Mouse (Mus musculus) limb, embryonic 13.5 days (tissue): Measurements from ENCODE around the gene Nop10. TPM values are rescaled to one million over a fixed set of nuclear protein-coding genes. Genes with fewer than 3 reads are reported as not detected.
"Not testable (repeated sequence)": the region's sequence is repeated elsewhere in the genome, so short reads cannot be mapped to it uniquely, and the experiment has no call there.

Experiments
- ATAC-seq: fragments of 200-750 bp; cut with Nextera tagmentation; 2 replicates; pipeline ENCODE4 v1.8.0; 2017; ENCODE audit warnings: low read depth, moderate number of reproducible peaks, moderate TSS enrichment; ENCODE audit not compliant: low FRiP score
- H3K27ac ChIP-seq: fragments of 300-500 bp; sonication (generic); 2 replicates; pipeline ENCODE4 v1.5.1; 2015; ENCODE audit warnings: inconsistent platforms, mild to moderate bottlenecking, moderate library complexity
- H3K27me3 ChIP-seq: fragments of 300-500 bp; sonication (generic); 2 replicates; pipeline ENCODE4 v1.6.1; 2015; ENCODE audit warnings: mild to moderate bottlenecking, inconsistent platforms
- H3K36me3 ChIP-seq: fragments of 300-500 bp; sonication (generic); 2 replicates; pipeline ENCODE4 v1.6.1; 2015; ENCODE audit warnings: inconsistent platforms, mild to moderate bottlenecking, moderate library complexity
- H3K4me1 ChIP-seq: fragments of 300-500 bp; sonication (generic); 2 replicates; pipeline ENCODE4 v1.6.1; 2015; ENCODE audit warnings: inconsistent platforms
- H3K4me2 ChIP-seq: fragments of 300-500 bp; sonication (generic); replicated peaks from 2 replicates; pipeline ENCODE4 v1.6.1; 2015; ENCODE audit warnings: inconsistent platforms, mild to moderate bottlenecking, moderate library complexity
- H3K4me3 ChIP-seq: fragments of 300-500 bp; sonication (generic); 2 replicates; pipeline ENCODE4 v1.5.1; 2015; ENCODE audit warnings: moderate library complexity, mild to moderate bottlenecking, inconsistent platforms
- H3K9ac ChIP-seq: fragments of 300-500 bp; sonication (generic); 2 replicates; pipeline ENCODE4 v1.6.1; 2015; ENCODE audit warnings: mild to moderate bottlenecking, inconsistent platforms
- H3K9me3 ChIP-seq: fragments of 300-500 bp; sonication (generic); 2 replicates; pipeline ENCODE4 v1.6.1; 2016; ENCODE audit warnings: inconsistent platforms
- WGBS: fragments of 180-500 bp; shearing (Covaris S2); methylation state at CpG from one replicate; pipeline ENCODE4 v1.1.7; 2015; 5-methylcytosine and 5-hydroxymethylcytosine counted together
- polyA plus RNA-seq: library from polyadenylated mRNA; unstranded; fragments of >200 nt; fragmentation: Nextera tagmentation; extraction: Ambion mirVana; gene quantifications from 2 replicates; pipeline ENCODE4 v1.2.1, GENCODE M21; 2015

Nop10 gene
- polyA plus RNA-seq, 1 experiment from 2014 or later, result 193 TPM

DNA sequence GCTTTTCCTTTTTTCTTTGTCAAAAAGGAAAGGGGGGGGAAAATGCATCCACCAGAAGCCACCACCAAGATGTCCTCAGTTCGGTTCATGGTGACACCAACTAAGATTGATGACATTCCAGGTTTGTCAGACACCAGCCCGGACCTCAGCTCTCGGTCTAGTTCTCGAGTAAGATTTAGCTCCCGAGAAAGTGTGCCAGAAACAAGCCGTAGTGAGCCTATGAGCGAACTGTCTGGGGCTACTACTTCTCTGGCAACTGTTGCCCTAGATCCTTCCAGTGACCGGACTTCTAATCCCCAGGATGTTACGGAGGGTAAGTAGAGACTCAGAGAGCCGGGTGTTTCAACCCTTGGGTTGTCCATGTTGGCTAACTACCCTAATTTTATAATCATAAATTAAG lies 5.1 kb downstream of the Nop10 start:
- peak overlapping the region; percentile 76 for H3K9ac ChIP-seq
- no peaks in the 10 kb centered on the region for H3K27me3 ChIP-seq
- no peak overlapping the region for H3K27ac ChIP-seq
- no peak for ATAC-seq
- 35% methylated on average over 10 of the region's 10 CpGs for WGBS
- peak overlapping the region; percentile 95 for H3K4me2 ChIP-seq
- H3K36me3 ChIP-seq, result no peaks in the 10 kb centered on the region
- H3K4me3 ChIP-seq, result peak overlapping the region; percentile 76
- peaks cover 34% of the 10 kb centered on the region for H3K4me1 ChIP-seq
- no peaks in the 10 kb centered on the region for H3K9me3 ChIP-seq

DNA sequence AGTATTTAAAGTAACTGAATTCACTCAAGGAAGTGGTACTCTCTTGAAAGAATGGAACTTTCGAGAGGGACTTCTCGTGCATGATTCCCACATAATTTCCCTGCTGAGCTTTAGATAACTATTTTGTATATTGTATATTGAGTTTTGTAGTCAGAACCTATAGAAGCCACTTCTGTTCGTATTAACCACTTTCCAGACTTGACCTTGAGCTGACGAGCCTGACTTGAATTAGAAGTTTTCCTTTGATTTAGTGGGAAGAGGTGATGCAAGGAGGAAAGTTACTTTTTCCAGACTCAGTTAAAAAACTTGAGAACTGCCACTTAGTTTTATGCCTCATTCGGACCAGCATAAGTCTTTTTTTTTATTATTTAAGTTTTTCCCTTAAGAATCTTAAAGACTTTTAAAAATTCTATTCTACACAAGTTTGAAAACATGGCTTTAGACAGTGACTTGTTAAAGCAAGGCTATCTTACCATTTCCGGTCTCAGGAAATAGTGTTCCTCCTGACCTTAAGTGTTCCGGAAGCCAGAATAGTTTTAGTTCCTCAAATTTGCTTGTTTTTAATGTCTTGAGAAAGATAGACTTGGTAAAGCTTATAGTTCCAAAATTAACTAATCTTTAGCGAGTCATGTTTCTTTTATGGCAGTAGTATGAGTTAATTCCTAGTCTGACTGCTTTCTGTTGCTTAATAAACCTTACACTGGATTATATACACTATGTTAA lies 6.0 kb downstream of the Nop10 start:
- no peaks in the 10 kb centered on the region for H3K9me3 ChIP-seq
- peak overlapping the region; percentile 76; the same call in 1 of the 2 replicates for H3K4me3 ChIP-seq
- peaks cover 31% of the 10 kb centered on the region for H3K4me1 ChIP-seq
- H3K4me2 ChIP-seq, result peak overlapping the region; percentile 95
- no peaks in the 10 kb centered on the region for H3K36me3 ChIP-seq
- 69% methylated on average over 8 of the region's 8 CpGs for WGBS
- no peak overlapping the region for H3K9ac ChIP-seq
- ATAC-seq, result no peak
- no peaks in the 10 kb centered on the region for H3K27me3 ChIP-seq
- H3K27ac ChIP-seq, result no peak overlapping the region

DNA sequence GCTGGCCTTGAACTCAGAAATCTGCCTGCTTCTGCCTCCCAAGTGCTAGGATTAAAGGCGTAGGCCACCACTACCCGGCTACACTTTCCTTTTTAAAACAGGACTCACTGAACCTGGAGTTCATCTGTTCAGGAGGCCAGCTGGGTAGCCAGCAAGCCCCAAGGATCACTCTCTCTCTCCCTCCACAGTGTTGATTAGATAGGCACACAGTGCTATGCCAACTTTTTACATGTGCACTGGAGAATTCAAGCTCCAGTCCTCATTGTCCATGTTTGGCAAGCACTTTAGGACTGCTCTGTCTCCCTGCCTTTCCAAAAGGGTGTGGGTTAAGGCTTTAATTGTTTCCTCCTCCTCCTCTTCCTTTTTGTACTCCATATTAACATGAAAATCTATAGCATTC lies 8.3 kb downstream of the Nop10 start:
- Histone ChIP-seq H3K36me3 (no peaks in the 10 kb centered on the region; the same call in 1 of the 2 replicates), H3K4me3 (no peak overlapping the region), H3K27ac (no peak overlapping the region), H3K9ac (no peak overlapping the region), H3K27me3 (no peaks in the 10 kb centered on the region), H3K9me3 (no peaks in the 10 kb centered on the region), H3K4me1 (peaks cover 23% of the 10 kb centered on the region), H3K4me2 (no peak overlapping the region)
- WGBS, result 79% methylated on average over 2 of the region's 2 CpGs
- no peak for ATAC-seq

DNA sequence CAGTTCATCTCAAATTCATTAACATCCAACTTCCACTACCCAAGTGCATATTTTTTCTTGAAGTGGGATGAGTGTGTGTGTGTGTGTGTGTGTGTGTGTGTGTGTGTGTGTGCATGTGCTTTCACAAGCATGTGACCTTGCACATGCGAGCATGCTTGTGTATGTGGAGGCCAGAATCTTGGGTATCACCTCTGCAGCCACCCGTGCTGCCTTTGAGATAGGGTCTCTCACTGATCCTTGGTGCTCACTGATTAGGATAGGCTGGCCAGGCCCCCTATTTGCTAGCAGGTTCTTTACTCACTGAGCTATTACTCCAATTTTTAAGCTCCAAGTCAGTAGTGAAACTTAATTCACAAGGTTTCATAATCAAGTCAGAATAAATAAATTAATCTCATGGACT lies 11.2 kb downstream of the Nop10 start:
- Histone ChIP-seq H3K9ac (no peak overlapping the region), H3K4me2 (no peak overlapping the region), H3K36me3 (no peaks in the 10 kb centered on the region; the same call in 1 of the 2 replicates), H3K9me3 (no peaks in the 10 kb centered on the region), H3K27me3 (no peaks in the 10 kb centered on the region), H3K4me1 (peaks cover 4% of the 10 kb centered on the region; the same call in 1 of the 2 replicates), H3K27ac (no peak overlapping the region), H3K4me3 (no peak overlapping the region)
- 93% methylated on average over 2 of the region's 2 CpGs for WGBS
- ATAC-seq, result no peak

DNA sequence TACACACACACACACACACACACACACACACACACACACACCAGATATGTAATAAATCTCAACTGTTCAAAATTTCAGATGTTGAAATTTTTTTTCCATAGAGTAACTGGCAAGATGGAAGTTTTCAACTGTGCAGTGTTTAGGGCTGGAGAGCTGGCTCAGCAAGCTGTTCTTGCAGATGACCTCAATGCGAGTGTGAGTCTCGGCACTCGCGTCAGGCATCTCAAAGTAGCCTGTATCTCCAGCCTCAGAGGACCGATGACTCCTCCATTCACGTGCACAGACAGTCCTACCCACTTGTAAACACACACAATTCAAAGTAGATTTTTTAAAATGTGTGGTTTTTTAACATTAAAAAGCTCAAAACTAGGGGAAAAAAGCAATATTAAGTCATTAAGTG lies 11.7 kb downstream of the Nop10 start:
- WGBS, result 90% methylated on average over 6 of the region's 6 CpGs
- ATAC-seq, result no peak

DNA sequence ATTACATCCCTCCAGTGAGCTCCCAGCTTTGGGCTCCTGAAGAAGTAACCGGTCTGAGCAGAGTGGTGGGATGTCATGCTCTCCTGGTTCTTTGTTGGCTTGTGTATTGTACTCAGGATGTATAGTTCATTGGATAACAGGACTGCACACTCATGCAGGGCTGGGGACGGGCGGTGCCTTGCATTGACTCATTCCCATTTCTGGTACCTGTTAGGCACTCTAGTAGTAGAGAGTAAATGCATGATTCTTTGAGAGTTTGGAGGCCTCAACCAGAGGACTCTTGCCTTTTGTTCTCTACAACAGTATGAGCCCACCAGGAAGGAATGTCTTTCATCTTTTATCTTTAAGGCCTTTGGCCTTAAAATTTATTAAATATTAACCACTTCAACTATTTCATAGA lies 15.1 kb downstream of the Nop10 start:
- Histone ChIP-seq H3K9me3 (no peaks in the 10 kb centered on the region), H3K9ac (no peak overlapping the region), H3K36me3 (no peaks in the 10 kb centered on the region; the same call in 1 of the 2 replicates), H3K4me3 (no peak overlapping the region), H3K27ac (no peak overlapping the region), H3K27me3 (no peaks in the 10 kb centered on the region), H3K4me2 (no peak overlapping the region), H3K4me1 (no peaks in the 10 kb centered on the region)
- 96% methylated on average over 3 of the region's 3 CpGs for WGBS
- no peak for ATAC-seq

More for the DNA sequence above, 11.7 kb downstream of the Nop10 start:
- no peak overlapping the region for H3K4me2 ChIP-seq
- peaks cover 3% of the 10 kb centered on the region; the same call in 1 of the 2 replicates for H3K4me1 ChIP-seq
- H3K9ac ChIP-seq, result no peak overlapping the region
- no peaks in the 10 kb centered on the region; the same call in 1 of the 2 replicates for H3K36me3 ChIP-seq
- no peaks in the 10 kb centered on the region for H3K27me3 ChIP-seq
- no peaks in the 10 kb centered on the region for H3K9me3 ChIP-seq
- H3K27ac ChIP-seq, result no peak overlapping the region
- H3K4me3 ChIP-seq, result no peak overlapping the region

DNA sequence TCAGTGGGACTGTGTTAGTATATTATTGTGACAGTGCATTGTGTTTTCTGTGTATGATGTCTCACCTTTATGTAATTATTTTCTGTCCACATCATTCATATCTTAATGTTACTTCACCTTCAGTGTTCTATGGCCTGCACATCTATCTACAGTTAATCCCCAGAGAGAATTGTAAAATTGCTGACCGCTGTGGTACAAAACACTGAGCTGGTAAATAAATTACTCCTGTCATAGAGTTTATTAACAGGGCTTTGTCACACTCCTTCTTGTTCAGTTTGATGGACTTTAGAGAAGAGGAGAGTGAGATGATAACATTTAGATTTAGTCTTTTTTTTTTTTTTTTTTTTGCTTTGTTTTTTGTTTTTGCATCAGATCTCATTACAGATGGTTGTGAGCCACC lies 21.1 kb downstream of the Nop10 start:
- no peak for ATAC-seq
- Histone ChIP-seq H3K27me3 (peaks cover 2% of the 10 kb centered on the region; the same call in 1 of the 2 replicates), H3K27ac (no peak overlapping the region), H3K4me2 (no peak overlapping the region), H3K4me1 (peaks cover 9% of the 10 kb centered on the region), H3K9ac (no peak overlapping the region), H3K9me3 (no peaks in the 10 kb centered on the region), H3K36me3 (no peaks in the 10 kb centered on the region), H3K4me3 (no peak overlapping the region)
- WGBS, result 83% methylated on average over 1 of the region's 1 CpGs

DNA sequence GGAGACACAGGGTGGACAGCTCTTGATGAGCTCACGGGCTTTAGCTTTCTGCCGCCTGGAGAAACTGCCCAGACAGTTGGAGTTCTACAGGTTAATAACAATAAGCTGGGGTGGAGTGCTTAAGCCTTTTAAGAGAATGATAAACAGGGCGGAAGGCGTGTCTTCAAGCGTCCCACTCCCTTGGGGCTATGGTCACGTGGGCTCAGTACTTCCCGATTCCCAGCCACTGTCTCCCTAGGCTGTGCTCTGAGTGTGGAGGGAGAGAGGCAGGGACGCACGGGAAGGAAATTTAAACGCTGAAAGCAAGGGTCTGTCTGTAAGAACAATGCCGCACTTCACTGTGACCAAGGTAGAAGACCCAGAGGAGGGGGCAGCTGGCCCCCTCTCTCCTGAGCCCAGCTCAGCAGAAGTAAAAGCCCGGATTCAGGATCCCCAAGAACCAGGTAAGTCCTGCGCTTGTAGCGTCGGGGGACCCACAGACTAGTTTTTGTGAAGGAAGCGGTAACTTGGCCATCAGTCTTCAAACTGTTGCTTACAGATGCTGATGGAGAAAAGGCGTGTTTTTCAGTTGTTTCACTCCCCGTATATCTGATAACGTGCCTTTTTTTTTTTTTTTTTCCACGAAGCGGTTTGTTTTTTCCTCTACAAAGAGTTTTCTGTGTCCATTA lies 22.8 kb downstream of the Nop10 start:
- Histone ChIP-seq H3K27ac (no peak overlapping the region), H3K4me1 (peaks cover 9% of the 10 kb centered on the region), H3K4me2 (peak overlapping the region; percentile 75), H3K36me3 (no peaks in the 10 kb centered on the region), H3K27me3 (peaks cover 2% of the 10 kb centered on the region; the same call in 1 of the 2 replicates), H3K9me3 (no peaks in the 10 kb centered on the region), H3K4me3 (peak overlapping the region; percentile 43), H3K9ac (peak overlapping the region; percentile 66)
- ATAC-seq, result peak; percentile 80
- under 1% methylated on average over 21 of the region's 21 CpGs for WGBS

DNA sequence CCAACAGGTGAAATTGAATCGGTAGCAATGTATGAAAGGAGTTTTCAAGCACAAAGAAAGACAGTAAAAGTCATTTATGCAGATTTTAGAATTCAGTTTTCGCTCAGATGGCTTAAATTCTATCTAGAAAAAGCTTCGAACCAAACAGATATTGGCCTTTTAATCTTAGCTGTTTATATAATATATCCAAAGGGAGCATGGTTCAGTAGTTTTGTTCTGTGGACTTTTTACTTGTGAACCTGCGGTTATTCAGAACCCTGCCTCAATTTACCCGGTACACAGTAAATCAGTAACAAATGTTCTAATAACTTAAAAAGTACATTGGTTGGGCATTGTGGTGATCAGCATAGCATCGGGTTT lies 23.3 kb downstream of the Nop10 start:
- Histone ChIP-seq H3K9me3 (no peaks in the 10 kb centered on the region), H3K27ac (no peak overlapping the region), H3K4me3 (peak overlapping the region; percentile 43), H3K4me1 (peaks cover 9% of the 10 kb centered on the region), H3K27me3 (peaks cover 2% of the 10 kb centered on the region; the same call in 1 of the 2 replicates), H3K4me2 (peak overlapping the region; percentile 75), H3K36me3 (no peaks in the 10 kb centered on the region), H3K9ac (no peak overlapping the region)
- ATAC-seq, result no peak
- 57% methylated on average over 6 of the region's 6 CpGs for WGBS

DNA sequence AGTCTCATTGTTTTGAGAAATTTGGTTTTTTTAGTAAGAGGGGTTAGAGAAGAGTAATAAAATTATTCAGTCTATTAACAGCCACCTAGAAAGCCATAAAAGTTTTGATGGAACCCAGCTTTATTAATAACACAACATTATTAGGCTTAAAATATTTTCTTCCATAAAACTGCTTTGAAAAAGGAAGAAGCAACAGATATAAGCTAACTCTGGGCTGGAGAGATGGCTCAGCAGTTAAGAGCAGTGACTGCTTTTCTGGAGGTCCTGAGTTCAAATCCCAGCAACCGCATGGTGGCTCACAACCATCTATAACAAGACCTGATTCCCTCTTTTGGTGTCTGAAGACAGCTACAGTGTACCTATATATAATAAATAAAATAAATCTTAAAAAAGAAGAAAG lies 24.3 kb downstream of the Nop10 start:
- not testable (repeated sequence) for ATAC-seq
- 90% methylated on average over 1 of the region's 1 CpGs for WGBS

DNA sequence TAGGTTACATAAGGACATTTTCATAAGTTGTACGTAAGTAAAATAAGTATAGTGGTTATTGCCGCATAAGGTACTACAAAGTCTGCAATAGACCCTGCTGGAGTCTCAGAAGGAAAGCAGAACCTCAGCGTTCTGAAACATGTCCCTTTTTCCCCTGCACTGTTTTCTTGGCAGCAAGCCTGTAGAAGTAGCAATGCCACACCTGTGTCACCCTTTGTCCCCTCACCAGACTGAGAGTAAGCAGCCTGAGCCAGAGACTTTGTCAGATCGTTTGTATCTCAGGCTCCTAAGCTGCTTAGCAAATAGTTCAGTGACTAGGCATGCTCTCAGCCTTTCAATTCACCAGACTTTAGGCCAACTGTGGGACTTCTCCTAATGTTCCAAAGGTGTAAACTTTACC lies 25.3 kb downstream of the Nop10 start:
- H3K27me3 ChIP-seq, result peaks cover 2% of the 10 kb centered on the region; the same call in 1 of the 2 replicates
- no peaks in the 10 kb centered on the region for H3K9me3 ChIP-seq
- peaks cover 9% of the 10 kb centered on the region for H3K4me1 ChIP-seq
- H3K36me3 ChIP-seq, result no peaks in the 10 kb centered on the region
- no peak overlapping the region for H3K27ac ChIP-seq
- 64% methylated on average over 4 of the region's 4 CpGs for WGBS
- H3K4me3 ChIP-seq, result no peak overlapping the region
- H3K4me2 ChIP-seq, result no peak overlapping the region
- no peak overlapping the region for H3K9ac ChIP-seq
- no peak for ATAC-seq

More for the DNA sequence above, 24.3 kb downstream of the Nop10 start:
- H3K27me3 ChIP-seq, H3K36me3 ChIP-seq, H3K4me3 ChIP-seq, H3K4me2 ChIP-seq, H3K4me1 ChIP-seq, H3K27ac ChIP-seq, H3K9me3 ChIP-seq, H3K9ac ChIP-seq: not testable (repeated sequence)

DNA sequence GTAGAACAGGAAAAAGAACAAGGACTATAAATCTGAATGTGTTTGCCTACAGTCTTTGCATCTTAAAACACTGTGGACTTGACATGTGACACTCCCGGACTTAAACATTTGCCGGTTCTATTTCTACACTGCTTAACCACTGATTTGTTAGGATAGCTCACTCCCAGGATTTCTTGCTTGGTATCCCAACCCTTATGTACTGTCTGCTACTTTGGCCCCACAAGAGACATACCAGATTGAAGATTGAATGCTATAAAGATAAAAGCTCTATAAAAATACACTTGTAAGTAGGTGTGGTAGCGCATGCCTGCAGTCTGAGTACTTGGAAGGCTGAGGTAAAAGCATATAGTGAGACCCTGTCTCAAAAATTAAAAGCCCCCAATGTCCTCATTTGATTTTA lies 27.8 kb downstream of the Nop10 start:
- H3K4me2 ChIP-seq, result no peak overlapping the region
- 89% methylated on average over 3 of the region's 3 CpGs for WGBS
- H3K4me1 ChIP-seq, result peaks cover 4% of the 10 kb centered on the region; the same call in 1 of the 2 replicates
- no peaks in the 10 kb centered on the region for H3K9me3 ChIP-seq
- ATAC-seq, result no peak
- no peak overlapping the region for H3K27ac ChIP-seq
- H3K4me3 ChIP-seq, result no peak overlapping the region
- H3K36me3 ChIP-seq, result no peaks in the 10 kb centered on the region
- no peak overlapping the region for H3K9ac ChIP-seq
- H3K27me3 ChIP-seq, result peaks cover 2% of the 10 kb centered on the region; the same call in 1 of the 2 replicates
